Mouse (Mus musculus) layer of hippocampus, adult 11-12 months (tissue): ENCODE results near the gene Atp2a2.
"Not testable (repeated sequence)": the region's sequence is repeated elsewhere in the genome, so short reads cannot be mapped to it uniquely, and the experiment has no call there.

Experiments used
- DNase-seq: peaks from one replicate; pipeline ENCODE4 v3.0.0; 2022; ENCODE audit warnings: low spot score

The Atp2a2 gene

DNA sequence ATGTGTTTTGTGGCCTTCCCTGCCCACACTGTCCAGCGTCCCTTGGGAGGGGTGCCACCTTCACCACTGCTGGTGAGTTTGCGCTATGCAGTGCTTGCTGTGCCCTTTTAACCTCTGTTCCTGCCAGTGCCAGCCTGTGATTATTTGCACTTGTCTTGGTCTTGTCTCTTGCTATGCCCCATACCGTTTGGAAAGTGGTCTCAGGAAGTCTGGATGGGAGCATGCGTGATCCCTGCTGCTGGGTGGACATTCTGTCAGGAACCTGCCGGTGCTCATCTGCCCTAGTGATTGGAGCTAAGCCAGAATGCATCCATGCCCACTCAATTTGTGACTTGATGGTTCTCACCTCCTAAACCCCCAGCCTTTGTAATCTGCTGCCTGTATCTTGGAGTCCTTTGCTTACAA is 51.1 kb downstream of the Atp2a2 start:
- no peak for DNase-seq

DNA sequence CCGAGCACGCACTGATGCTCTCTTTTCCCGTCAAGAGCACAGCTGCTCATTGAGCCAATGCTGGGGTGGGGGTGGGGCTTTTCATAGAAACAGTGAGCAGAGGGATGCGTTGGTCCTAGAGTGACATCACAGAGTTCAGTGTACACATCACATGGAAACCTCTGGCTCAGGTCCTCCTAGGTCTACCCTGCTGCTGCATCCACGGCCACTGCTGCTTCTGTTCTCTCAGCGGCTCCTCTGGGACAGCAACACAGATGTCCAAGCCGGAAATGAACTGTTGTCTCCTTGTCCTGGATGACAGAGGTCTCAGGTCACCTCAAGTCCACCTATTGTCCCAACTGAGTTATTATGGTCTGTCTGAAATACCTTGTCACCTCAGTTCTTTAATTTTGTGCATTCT is 52.1 kb downstream of the Atp2a2 start:
- DNase-seq: no peak

DNA sequence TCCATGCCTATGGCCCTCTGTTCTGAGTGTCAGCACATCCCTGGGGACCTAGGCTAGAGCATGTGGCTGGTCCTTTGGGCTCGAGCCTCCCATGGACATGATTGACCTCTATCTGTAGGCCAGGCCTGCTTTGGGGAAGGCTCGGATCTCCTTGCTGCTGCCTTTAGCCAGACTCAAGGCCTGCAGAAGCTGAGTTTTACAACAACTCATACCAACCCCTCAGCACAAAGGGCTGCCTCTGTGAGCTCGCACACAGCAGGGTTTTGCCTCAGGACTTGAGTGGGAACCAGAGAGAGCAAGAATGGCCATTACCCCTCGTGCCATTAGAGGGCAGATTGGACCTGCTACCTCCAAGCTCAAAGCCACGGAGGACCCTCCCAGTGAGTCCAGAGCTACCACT is 53.2 kb downstream of the Atp2a2 start:
- DNase-seq: no peak

DNA sequence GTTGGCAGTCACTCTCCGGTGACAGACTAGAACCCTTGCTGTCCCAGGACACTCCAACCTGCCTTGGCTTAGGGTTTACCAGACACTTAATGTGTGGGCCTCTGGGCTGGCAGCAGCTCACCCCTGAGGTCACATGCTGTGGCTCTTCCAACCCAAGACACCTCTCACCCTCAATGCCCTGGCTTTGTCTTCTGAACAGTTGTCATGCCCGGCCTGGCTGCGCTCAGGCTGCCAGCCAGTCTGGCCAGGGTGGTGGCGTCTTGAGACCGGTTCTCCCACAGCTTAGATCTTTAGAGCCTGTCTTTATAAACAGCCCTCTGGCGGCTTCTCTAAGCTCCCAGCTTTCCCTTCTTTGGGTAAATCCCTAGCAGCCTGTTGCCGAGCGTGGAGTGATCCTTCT is 54.2 kb downstream of the Atp2a2 start:
- no peak for DNase-seq

DNA sequence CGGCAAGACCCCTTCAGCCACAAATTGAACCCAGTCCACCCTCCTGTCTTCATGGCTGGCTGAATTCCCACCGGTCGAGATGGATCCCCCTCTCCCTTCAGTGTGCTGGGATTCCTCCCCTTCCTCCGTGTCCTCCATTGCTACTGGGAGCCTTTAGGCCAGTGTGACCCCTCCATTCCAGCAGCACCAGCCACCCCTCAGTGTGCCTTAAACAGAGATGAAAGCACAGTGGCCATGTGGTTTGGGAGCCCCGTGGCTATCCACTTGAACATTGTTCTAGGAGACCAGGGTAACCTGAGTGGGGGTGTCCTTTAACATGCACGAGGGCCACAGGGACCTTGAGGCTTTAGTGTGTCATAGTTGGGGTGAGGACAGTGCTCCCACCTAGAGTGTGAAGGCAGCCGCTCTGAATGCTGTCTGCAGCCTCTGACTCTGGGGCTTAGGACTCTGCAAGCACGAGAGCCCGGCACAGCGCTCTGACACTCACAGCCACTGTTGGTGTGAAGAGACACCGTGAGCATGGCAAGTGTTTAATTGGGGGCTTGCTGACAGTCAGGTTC is 56.9 kb downstream of the Atp2a2 start:
- no peak for DNase-seq

DNA sequence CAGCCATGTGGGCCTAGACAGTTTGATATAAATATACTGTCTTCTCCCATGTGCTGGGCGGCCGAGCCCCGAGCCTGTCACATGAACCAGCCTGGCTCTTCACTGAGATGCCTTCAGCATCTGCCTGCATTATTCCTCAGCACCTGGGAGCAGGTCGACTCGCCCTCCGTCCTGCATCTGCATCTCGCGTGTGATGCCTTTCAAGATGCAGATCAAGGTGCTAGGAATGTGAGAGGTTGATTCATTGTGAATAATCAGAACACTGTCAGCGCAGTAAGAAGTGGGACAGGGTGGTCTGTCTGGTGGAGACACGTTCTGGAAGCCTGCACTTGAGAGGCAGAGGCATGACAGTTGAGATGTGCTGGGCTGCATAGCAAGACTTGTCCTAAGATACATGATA is 57.5 kb downstream of the Atp2a2 start:
- DNase-seq: no peak

DNA sequence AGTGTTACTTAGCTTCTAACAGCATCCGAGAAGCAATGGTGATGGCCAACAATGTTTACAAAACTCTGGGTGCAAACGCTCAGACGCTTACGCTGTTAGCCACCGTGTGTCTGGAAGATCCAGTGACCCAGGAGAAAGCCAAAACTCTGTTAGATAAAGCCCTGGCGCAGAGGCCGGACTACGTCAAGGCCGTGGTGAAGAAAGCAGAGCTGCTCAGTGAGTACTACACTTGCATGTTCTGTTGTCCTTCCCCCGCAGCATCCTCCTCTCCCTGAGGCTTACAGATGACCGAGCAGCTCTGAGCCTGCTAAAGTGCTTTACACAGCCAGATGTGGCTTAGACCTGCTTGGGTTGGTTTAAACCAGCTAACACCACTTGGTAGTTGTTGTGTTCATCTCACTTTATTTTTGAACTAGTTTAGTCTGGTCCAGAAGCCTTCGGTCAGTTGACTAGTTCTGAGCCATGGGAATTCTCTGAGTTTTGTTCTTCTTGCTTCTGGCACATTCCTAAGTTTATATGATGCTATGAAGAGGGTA is 61.9 kb downstream of the Atp2a2 start:
- no peak for DNase-seq

DNA sequence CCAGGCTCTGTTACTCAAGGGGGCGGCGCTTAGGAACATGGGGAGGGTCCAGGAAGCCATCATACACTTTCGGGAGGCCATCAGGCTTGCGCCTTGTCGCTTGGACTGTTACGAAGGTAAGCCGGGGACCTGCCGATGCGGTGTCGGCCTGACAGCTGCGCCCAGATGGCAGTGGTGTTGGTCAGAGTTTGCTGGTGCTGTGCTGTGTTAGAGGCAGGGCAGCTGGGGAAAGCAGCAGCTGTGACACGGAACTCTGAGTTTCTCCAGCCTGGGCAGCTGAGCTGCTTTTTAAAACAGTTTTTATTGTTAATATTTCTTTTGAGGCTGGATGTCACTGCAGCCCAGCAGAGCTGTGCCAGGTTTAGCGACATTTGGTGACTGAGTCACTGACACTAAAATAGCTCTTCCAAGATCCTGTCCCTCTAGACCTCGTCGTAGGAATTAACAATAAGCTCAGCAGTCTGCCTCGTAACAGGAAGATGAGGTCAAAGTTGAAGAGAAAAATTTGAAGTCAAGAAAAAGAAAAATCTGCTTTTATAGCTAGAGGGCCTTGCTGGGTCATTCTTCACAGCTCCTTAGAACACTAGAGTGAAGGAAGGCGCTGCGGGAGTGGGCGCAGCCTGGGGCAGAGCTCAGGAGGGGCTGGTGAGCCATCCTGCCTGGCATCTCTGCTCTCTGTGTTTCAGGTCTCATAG is 62.5 kb downstream of the Atp2a2 start:
- no peak for DNase-seq

DNA sequence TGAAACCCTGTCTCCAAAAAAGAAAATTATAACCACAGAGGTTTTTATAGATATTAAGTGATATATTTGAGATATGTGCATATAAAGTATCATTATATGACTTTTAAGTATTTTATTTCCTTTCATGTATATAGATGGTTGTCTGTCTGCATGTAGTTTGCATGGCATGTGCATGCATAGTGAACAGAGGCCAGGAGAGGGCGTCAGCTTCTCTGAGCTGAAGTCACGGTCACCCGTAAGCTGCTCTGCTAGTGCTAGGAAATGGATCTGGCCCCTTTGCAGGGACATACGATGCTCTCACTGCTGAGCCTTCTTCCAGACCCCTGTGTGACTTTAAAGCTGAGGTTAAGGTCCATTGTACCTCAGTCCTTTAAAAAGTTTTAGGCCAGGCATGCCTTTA is 67.5 kb downstream of the Atp2a2 start:
- DNase-seq: no peak

DNA sequence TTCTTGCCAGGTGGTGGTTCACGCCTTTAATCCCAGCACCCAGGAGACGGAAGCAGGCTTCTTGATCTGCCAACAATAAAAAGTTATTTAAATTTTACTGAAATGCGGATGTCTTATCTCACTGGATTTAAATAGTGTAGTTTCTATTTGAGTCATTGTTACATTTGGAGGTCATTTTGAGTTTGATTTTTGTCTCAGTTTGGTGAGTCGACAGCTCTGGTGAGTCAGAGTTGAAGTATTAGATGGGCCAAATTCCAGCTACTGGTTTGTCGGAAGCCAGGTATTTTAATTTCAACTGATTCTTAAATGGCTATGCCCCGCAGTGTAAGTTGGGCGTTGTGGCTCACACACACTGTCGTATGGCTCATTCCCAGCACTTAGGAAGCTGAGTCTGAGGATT is 70.8 kb downstream of the Atp2a2 start:
- DNase-seq: no peak

DNA sequence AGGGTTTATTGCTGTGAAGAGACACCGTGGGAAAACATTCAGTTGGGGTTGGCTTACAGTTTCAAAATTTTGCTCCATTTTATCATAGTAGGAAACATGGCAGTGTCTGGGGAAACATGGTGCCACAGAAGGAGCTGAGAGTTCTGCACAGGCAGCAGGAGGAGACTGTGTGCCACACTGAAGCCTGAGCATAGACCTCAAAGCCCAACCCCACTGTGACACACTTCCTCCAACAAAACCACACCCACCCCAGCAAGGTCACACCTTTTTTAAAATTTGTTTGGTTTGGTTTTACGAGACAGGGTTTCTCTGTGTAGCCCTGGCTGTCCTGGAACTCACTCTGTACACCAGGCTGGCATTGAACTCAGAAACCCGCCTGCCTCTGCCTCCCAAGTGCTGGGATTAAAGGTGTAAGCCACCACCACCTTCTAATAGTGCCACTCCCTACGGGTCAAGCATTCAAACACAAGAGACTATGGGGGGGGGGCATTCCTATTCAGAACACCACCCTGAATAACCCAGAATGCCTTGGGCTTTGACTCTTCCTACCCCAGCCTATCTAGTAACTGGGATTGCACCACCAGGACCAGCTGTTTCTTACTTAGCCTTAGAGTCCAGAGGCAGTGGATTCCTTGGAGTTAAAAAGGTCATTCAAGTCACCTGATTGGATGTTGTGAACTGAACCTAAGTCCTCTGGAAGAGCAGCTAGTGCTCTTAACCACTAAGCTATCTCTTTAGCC is 71.8 kb downstream of the Atp2a2 start:
- DNase-seq: no peak

DNA sequence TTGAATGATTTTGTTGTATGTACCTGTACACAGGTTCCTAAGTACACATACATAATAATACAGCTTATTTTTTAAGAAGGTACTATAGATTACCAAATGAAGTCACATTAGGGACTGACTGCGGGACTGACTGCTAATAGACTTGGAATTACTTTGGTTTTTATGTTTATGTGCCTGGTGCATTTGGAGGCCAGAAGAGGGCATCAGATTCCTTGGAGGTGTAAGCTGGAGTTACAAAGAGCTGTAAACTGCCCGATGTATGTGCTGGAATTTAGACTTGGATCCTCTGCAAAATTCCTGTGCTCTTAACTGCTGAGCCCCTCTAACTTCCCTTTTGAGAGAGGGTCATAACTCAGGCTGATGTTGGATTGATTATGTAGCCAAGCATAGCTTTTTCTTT is 76.5 kb downstream of the Atp2a2 start:
- no peak for DNase-seq

DNA sequence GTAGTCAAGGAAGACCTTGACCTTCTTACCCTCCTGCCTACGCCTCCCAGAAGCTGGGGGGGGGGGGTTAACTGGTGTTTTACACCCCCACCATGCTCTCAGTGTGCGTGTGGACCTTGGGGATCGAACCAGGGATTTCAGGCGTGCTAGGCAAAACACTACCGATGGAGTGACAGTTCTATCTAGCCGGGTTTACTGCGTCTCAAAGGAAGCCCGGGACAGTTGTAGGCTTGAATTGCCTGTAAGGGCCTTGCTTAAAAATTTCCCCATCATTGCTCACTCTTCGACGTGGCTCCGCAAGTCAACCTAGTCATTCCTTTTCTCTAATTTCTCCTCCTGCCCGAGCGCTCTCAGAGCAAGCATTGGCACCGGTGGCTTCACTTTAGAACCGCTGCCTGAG is 78.9 kb downstream of the Atp2a2 start:
- DNase-seq: no peak

DNA sequence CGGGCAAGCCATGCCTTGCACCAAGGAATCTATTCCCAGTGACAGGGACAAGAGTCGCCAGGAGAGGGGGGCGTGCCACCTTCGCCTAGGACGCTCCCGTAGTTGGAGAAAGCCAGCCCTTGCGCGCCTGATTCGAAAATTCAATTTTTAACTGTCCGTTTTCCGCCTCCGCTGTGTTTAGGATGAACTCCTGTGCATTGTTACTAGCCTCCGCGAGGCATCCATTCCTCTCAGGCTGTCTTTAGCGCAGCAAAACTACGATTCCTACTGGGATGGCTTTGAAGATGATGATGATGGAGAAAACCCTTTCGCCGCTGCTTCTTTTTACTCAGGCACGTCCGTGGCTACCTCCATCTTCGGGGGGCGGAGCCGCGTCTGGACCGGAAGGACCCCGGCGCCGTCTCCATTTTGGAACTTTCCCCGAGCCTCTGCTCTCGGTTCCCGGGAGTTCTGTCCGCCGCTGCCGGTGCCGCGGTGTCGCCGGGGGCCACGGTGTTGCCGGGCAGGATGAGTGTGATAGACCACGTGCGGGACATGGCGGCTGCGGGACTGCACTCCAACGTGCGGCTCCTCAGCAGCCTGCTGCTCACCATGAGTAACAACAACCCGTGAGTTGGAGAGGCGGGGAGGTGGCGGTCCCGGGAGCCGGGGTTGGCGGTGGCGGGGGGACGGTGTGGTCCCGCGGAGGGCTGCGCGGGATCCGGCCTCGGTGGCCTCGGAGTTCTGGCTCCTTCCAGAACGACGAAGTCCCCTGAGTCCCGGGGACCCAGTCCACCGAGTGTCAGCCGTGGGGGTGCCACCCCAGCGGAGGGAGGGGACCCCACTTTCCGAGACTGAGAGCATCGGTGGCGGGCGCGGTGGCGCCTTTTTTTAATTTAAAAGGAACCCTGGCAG is 79.7 kb downstream of the Atp2a2 start:
- DNase-seq: peak; percentile 89

DNA sequence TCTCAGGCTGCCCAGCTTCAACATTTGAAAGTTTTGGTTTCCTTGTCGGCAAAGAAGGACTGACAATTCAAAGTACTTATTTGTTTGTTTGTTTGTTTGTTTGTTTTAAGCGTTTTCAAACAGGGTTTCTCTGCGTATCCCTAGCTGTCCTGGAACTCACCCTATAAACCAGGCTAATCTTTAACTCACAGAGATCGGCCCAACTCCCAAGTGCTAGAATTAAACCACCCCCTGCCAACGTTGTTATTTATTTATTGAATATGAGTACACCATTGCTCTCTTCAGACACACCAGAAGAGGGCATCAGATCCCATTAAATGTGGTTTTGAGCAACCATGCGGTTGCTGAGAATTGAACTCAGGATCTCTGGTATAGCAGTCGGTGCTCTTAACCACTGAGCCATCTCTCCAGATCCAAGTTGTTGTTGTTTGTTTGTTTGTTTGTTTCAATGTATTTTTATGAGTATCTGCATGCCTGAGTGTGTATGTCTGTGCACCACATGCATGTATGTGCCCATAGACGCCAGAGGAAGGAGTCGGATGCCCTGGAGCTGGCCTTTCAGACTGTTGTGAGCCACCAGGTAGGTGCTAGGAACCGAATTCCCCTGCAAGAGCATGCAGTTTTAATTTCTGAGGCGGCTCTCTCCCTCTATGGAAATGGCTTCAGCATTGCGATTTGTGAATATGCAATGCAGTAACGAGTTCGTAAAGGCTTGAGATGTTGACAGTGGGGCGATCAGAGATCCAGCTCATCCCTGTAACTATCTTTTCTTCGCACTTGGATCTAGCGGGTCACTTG is 80.6 kb downstream of the Atp2a2 start, which contains the start of gene Anapc7:
Anapc7 (plus strand) TSS at position 423 of the 798 bp plus-strand sequence.
- DNase-seq: no peak

DNA sequence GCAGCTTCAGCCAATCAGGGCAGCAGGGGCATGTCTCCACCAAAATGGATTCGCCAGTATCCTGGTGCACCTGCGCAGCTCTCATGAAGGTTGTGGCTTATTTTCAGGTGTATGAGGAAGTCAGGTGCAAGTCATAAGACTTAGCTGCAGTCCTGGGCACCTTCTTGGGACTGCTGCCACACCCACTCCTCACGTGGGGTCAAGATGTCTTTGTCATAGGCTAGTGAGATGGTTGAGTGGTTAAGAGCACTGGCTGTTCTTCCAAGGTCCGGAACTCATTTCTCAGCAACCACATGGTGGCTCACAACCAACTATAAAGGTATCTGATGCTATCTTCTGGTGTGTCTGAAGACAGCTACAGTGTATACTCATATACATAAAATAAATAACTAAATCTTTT is 81.3 kb downstream of the Atp2a2 start:
- DNase-seq: not testable (repeated sequence)

DNA sequence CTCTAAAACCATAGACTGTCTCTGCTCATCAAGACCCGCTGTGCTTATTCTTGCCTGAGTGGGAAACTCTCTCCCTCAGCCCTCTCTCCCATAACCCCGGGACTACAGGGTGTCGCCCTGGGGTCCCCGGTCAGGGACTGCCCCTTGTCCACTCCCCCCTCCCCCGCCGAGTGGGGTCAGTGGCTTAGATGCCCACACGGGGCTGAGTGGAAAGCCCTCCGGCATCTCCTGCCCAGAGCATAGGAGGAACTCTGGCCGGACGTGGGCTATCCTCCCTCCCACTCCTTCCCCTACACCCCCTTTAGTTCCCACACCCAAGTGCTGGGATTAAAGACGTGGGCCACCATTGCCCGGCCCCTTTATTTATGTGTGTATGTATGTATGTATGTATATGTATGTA is 86.6 kb downstream of the Atp2a2 start:
- no peak for DNase-seq

DNA sequence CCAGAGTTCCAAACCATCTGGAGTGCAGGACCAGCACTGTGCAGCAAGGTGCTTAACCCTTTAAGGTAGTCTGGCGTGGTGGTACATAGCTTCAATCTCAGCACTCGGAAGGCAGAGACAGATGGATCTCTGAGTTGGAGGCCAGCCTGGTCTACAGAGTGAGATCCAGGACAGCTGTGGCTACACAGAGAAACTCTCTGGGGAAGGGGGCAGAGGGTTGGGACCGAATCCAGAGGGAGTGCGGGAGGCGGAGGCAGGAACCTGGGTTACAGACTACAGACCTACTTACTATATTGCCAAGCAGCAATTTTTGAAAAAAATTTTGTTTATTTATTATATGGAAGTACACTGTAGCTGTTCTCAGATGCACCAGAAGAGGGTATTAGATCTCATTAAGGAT is 87.7 kb downstream of the Atp2a2 start:
- DNase-seq: no peak

DNA sequence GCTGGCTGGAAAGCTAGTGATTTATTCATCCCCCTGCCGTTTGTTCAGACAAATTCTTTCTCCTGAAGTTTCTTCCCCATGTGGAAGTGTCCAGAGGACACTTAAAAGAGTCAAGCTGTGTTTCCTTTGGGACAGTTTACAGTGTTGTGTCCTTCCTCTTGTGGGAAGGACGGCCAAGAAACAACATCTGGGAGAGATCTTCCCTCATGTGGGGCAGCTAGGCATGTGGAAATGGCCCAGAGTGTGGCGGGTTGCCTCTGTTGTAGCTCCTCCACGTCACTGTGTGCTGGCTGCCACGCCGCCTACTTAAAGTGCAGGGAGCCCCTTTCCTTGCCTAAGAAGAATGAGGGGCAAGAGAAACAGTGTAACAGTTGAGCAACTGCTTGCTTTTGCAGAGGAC is 89.2 kb downstream of the Atp2a2 start:
- DNase-seq: no peak

DNA sequence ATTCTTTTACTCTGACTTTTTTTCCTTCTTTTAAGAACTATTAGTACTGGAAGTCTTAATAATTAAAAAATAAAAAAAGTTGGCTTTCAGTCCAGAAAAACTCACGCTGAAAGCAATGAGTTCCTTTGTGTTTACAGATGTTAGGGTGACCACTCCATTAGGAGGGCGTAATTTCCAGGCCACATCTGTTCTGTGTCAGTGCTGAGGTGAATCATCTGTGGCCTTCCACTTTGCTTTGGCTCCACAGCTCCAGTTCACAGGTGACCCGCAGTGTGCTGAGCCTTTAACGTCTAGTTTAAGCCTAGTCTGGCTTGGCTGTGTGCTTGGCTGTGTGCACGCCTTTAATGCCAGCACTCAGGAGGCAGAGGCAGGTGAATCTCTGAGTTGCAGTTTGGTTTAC is 90.1 kb downstream of the Atp2a2 start:
- DNase-seq: no peak
